Mouse (Mus musculus): ENCODE data around the gene Adam1b. TPM values are rescaled to one million over a fixed set of nuclear protein-coding genes. Genes with fewer than 3 reads are reported as not detected.
A peak's percentile ranks its signal among the peaks of the same experiment; 100 is the strongest.
"Not testable (repeated sequence)": the region's sequence is repeated elsewhere in the genome, so short reads cannot be mapped to it uniquely, and the experiment has no call there.

Gene Adam1b
- total RNA-seq, 2 experiments from 2014 or later: not detected

GRCm38 (mm10) chr5:121534521-121534920, 31.3 kb upstream of the Adam1b start:
- TF ChIP-seq CTCF (conservative IDR thresholded peaks at IDR 0.05): peak; percentile 69
- H3K27ac ChIP-seq: no peak overlapping the region
- no peak overlapping the region for H3K4me3 ChIP-seq
- DNase-seq (ENCODE audit: low spot score in 2 of 2): no peak

- DNase-seq (ENCODE audit: low spot score in 2 of 2): no peak
- H3K27ac ChIP-seq: no peak overlapping the region
Measured at GRCm38 (mm10) chr5:121526961-121527360, 23.7 kb upstream of the Adam1b start.

GRCm38 (mm10) chr5:121526526-121526925, 23.3 kb upstream of the Adam1b start:
- no peak for TF ChIP-seq CTCF (conservative IDR thresholded peaks at IDR 0.05)
- H3K4me3 ChIP-seq: no peak overlapping the region
- no peak overlapping the region for H3K27ac ChIP-seq
- DNase-seq (ENCODE audit: low spot score in 2 of 2): no peak

More at GRCm38 (mm10) chr5:121526961-121527360, 23.7 kb upstream of the Adam1b start:
- H3K4me3 ChIP-seq: no peak overlapping the region
- TF ChIP-seq CTCF (conservative IDR thresholded peaks at IDR 0.05): no peak

- no peak for DNase-seq (ENCODE audit: low spot score in 2 of 2)
- Histone ChIP-seq H3K4me3 (no peak overlapping the region), H3K27ac (no peak overlapping the region)
- no peak for TF ChIP-seq CTCF (conservative IDR thresholded peaks at IDR 0.05)
Measured at GRCm38 (mm10) chr5:121525774-121526450, 22.7 kb upstream of the Adam1b start.

GRCm38 (mm10) chr5:121519758-121520157, 16.5 kb upstream of the Adam1b start:
- H3K4me3 ChIP-seq; DNase-seq (ENCODE audit: low spot score in 2 of 2); H3K27ac ChIP-seq: not testable (repeated sequence)

GRCm38 (mm10) chr5:121518983-121519382, 15.7 kb upstream of the Adam1b start:
- Histone ChIP-seq H3K27ac (no peak overlapping the region), H3K4me3 (no peak overlapping the region)
- no peak for DNase-seq (ENCODE audit: low spot score in 2 of 2)
- no peak for TF ChIP-seq CTCF (conservative IDR thresholded peaks at IDR 0.05)

GRCm38 (mm10) chr5:121510009-121510408, 6.8 kb upstream of the Adam1b start:
- no peak for DNase-seq (ENCODE audit: low spot score in 2 of 2)

GRCm38 (mm10) chr5:121506846-121507245, 3.6 kb upstream of the Adam1b start:
- DNase-seq (ENCODE audit: low spot score in 2 of 2): no peak
- Histone ChIP-seq H3K4me3 (no peak overlapping the region), H3K27ac (no peak overlapping the region)
- TF ChIP-seq CTCF (conservative IDR thresholded peaks at IDR 0.05): no peak

More at GRCm38 (mm10) chr5:121510009-121510408, 6.8 kb upstream of the Adam1b start:
- Histone ChIP-seq H3K4me3 (no peak overlapping the region), H3K27ac (no peak overlapping the region)
- no peak for TF ChIP-seq CTCF (conservative IDR thresholded peaks at IDR 0.05)

- not testable (repeated sequence) for H3K4me3 ChIP-seq; DNase-seq (ENCODE audit: low spot score in 2 of 2); H3K27ac ChIP-seq
Measured at GRCm38 (mm10) chr5:121501424-121501996, 1.7 kb downstream of the Adam1b start.

GRCm38 (mm10) chr5:121500719-121501118, 2.5 kb downstream of the Adam1b start:
- TF ChIP-seq CTCF (conservative IDR thresholded peaks at IDR 0.05): no peak
- H3K27ac ChIP-seq: peak overlapping the region; percentile 33; the same call in 1 of the 2 replicates
- no peak for DNase-seq (ENCODE audit: low spot score in 2 of 2)
- no peak overlapping the region for H3K4me3 ChIP-seq

GRCm38 (mm10) chr5:121493305-121493704, 9.9 kb downstream of the Adam1b start:
- Histone ChIP-seq H3K4me3 (no peak overlapping the region), H3K27ac (peak overlapping the region; percentile 43; the same call in 1 of the 2 replicates)
- peak; percentile 45 to 60 for DNase-seq (ENCODE audit: low spot score in 2 of 2)
- TF ChIP-seq CTCF (conservative IDR thresholded peaks at IDR 0.05): no peak

GRCm38 (mm10) chr5:121484801-121485200, 18.4 kb downstream of the Adam1b start:
- Histone ChIP-seq H3K4me3 (no peak overlapping the region), H3K27ac (no peak overlapping the region)
- no peak for DNase-seq (ENCODE audit: low spot score in 2 of 2)

GRCm38 (mm10) chr5:121477680-121478079, 25.6 kb downstream of the Adam1b start:
- H3K27ac ChIP-seq: no peak overlapping the region
- TF ChIP-seq CTCF (conservative IDR thresholded peaks at IDR 0.05): peak; percentile 90
- H3K4me3 ChIP-seq: no peak overlapping the region
- peak; percentile 37 to 65 for DNase-seq (ENCODE audit: low spot score in 2 of 2)

More at GRCm38 (mm10) chr5:121484801-121485200, 18.4 kb downstream of the Adam1b start:
- TF ChIP-seq CTCF (conservative IDR thresholded peaks at IDR 0.05): no peak

GRCm38 (mm10) chr5:121476040-121476439, 27.2 kb downstream of the Adam1b start:
- TF ChIP-seq CTCF (conservative IDR thresholded peaks at IDR 0.05): no peak
- H3K4me3 ChIP-seq: no peak overlapping the region
- H3K27ac ChIP-seq: no peak overlapping the region
- DNase-seq (ENCODE audit: low spot score in 2 of 2): no peak

Data from layer of hippocampus, adult 2 months (tissue).